Mouse (Mus musculus) E14TG2a.4 (cell line): Measurements from ENCODE around the gene Fam166a.
A peak's percentile ranks its signal among the peaks of the same experiment; 100 is the strongest.

Experiments used
- H3K27me3 ChIP-seq: 2 replicates; pipeline ENCODE4 v1.6.1; 2014; ENCODE audit warnings: low read length, control low read depth; ENCODE audit not compliant: insufficient read depth
- H3K36me3 ChIP-seq: 2 replicates; pipeline ENCODE4 v1.6.1; 2014; ENCODE audit warnings: low read length, control low read depth; ENCODE audit not compliant: insufficient read depth
- H3K4me1 ChIP-seq: replicated peaks from 2 replicates; pipeline ENCODE4 v1.6.1; 2014; ENCODE audit warnings: low read depth, low read length, control low read depth
- H3K4me3 ChIP-seq: replicated peaks from 2 replicates; pipeline ENCODE4 v1.5.1; 2014; ENCODE audit warnings: mild to moderate bottlenecking, low read length
- H3K9me3 ChIP-seq: 2 replicates; pipeline ENCODE4 v1.6.1; 2014; ENCODE audit warnings: low read length, control low read depth
- CTCF ChIP-seq: conservative IDR thresholded peaks from 2 replicates; pipeline ENCODE4 v1.5.1; 2014; ENCODE audit warnings: low read length
- NANOG ChIP-seq: IDR thresholded peaks from 2 replicates; pipeline ENCODE4 v1.6.1; 2014; ENCODE audit warnings: borderline replicate concordance, low read length, mixed read lengths
- POU5F1 ChIP-seq: IDR thresholded peaks from 2 replicates; pipeline ENCODE4 v1.6.1; 2014; ENCODE audit warnings: low read length, borderline replicate concordance

The Fam166a gene

DNA sequence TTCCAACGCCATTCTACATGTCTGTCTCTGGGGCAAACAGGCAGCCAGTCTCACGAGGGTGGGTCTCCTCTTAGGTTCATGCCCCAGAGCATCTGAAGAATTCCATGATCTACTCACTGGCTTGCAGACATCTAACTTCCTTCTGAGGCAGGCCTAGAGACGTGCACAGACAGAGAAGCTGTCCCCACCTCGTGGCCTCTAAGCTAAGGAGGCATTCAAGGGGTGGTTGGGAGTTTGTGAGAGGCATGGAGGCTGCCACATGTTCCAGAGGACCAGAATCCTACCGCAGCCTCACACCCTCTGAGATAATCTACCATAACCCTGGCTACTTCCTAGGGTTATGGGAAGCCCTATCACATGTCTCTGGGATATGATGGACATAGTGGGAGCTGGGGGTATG, 24.5 kb upstream of the Fam166a start:
- Histone ChIP-seq H3K9me3 (no peaks in the 10 kb centered on the region), H3K4me1 (peaks cover 59% of the 10 kb centered on the region), H3K36me3 (peaks cover 22% of the 10 kb centered on the region), H3K4me3 (peak overlapping the region; percentile 81), H3K27me3 (peaks cover 8% of the 10 kb centered on the region)
- TF ChIP-seq CTCF (no peak), NANOG (no peak), POU5F1 (no peak)

DNA sequence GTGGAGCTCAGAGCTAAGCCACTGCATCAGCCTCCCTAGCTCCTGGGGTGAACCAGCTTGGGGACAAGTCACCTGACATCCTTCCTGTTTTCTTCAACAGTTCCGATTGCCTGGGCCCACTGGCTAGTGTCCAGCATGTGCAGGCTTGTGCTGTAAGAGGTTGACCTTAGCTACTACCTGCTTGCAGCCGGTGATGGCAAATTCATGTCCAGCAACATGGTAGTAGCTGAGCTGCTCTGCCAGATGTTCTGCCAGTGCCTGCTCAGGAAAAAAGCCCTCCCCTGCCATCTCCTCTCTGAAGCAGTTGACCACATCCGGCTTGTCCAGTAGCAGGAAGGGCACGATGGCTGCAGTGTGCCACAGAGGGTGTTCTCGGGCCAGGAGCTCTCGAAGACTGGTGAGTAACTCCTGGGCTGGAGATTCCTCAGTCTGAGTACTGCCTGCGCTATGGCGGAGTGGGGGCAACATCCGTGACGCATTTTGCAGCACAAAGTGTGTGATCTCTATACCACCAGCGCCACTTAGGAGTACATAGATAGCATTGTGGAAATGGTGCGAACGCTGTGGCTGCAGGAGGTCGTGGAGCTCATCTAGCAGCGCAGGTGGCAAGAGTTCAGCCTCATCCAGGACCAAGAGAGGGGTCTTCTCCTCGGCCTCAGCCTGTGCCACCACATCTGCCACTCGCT, 23.9 kb upstream of the Fam166a start:
- Histone ChIP-seq H3K27me3 (peaks cover 8% of the 10 kb centered on the region), H3K4me1 (peaks cover 60% of the 10 kb centered on the region), H3K36me3 (peaks cover 28% of the 10 kb centered on the region), H3K9me3 (no peaks in the 10 kb centered on the region), H3K4me3 (peak overlapping the region; percentile 81)
- TF ChIP-seq POU5F1 (no peak), CTCF (no peak), NANOG (no peak)

DNA sequence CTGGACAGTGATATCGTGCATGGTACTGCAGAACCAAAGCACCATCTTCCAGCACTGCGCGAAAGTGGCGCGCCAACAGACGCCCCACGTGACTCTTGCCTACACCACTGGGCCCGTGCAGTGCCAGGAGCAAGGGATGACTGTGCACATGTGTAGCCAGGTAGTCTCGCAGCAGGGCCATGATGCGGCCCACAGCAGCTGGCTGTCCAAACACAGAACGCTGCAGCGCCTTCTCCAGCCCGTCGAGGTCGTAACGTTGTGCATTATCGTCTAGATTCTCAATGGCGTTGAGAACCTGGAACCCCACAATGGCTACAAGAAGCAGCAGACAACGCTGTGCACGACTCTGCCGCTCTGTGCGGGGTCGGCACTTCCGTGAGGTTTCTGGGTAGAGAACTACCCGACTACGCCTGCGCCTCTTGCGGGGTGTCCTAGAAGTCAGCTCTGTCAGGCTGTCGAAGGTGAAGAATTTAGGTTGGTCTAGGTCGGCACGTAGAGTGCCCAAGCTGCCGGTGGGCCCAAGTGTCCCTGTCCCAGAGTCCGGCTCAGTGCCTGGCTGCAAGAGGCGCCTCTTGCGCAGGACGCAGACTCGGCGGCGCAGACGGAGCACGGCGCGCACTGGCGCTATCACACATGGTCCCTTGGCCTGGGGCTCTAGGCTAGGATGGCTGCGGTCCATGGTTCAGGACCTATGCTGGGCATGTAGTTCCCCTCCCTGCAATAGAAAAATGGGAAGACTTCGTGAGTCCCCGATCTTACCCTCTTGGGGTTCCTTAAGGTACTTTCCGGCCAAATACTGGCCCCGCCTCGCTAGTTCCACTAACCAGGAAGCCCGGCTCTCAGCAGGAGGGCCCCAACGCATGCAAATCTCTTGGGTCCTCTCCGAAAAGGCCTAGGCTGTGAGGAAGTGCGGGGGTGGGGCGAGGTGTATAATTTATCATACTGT, 23.1 kb upstream of the Fam166a start:
- Histone ChIP-seq H3K4me1 (peaks cover 68% of the 10 kb centered on the region), H3K4me3 (peak overlapping the region; percentile 81), H3K36me3 (peaks cover 37% of the 10 kb centered on the region), H3K27me3 (peaks cover 8% of the 10 kb centered on the region), H3K9me3 (no peaks in the 10 kb centered on the region)
- TF ChIP-seq NANOG (no peak), CTCF (no peak), POU5F1 (no peak)

- no peaks in the 10 kb centered on the region for H3K9me3 ChIP-seq
- peaks cover 8% of the 10 kb centered on the region for H3K27me3 ChIP-seq
- H3K36me3 ChIP-seq: peaks cover 46% of the 10 kb centered on the region
- H3K4me3 ChIP-seq: peak within 1 kb of the TSS; percentile 81
- peaks cover 70% of the 10 kb centered on the region for H3K4me1 ChIP-seq
- TF ChIP-seq CTCF (no peak), POU5F1 (no peak), NANOG (no peak)
These were observed 22.2 kb upstream of the Fam166a start, which contains the start of gene Tor4a for GRCm38 (mm10) chr2:25196172-25196954. Gene Tor4a (minus strand): TSS chr2:25196886.

- H3K36me3 ChIP-seq: peaks cover 54% of the 10 kb centered on the region
- no peaks in the 10 kb centered on the region for H3K9me3 ChIP-seq
- H3K4me3 ChIP-seq: peak overlapping the region; percentile 81
- peaks cover 8% of the 10 kb centered on the region for H3K27me3 ChIP-seq
- H3K4me1 ChIP-seq: peaks cover 70% of the 10 kb centered on the region
- TF ChIP-seq NANOG (no peak), POU5F1 (no peak), CTCF (no peak)
These were observed 21.4 kb upstream of the Fam166a start for GRCm38 (mm10) chr2:25197191-25197590.

DNA sequence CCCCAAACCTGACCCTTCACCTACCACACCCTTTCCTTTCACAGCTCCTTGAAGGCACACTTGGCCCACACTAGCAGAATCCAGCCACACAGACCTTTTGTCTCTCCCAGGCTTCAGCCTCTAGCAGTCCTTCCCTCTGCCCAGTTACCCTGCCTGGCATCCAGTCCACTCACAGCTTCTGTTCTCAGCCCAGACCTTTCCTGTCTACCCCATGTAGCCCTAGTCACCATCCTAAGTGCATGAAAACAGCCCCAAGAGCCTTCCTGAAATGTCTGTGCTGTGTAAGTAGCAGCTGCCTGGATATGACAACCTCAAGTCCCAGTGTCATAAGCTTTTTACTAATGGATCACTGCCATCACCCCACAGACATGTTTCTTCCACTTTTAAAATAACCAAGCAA, 20.6 kb upstream of the Fam166a start:
- Histone ChIP-seq H3K27me3 (peaks cover 8% of the 10 kb centered on the region), H3K9me3 (no peaks in the 10 kb centered on the region), H3K4me1 (peaks cover 68% of the 10 kb centered on the region), H3K4me3 (no peak overlapping the region), H3K36me3 (peaks cover 61% of the 10 kb centered on the region)
- TF ChIP-seq CTCF (no peak), NANOG (no peak), POU5F1 (no peak)

GRCm38 (mm10) chr2:25200631-25201030, 17.9 kb upstream of the Fam166a start:
- H3K4me3 ChIP-seq: no peak overlapping the region
- H3K4me1 ChIP-seq: peaks cover 41% of the 10 kb centered on the region
- TF ChIP-seq NANOG (no peak), CTCF (no peak), POU5F1 (no peak)
- no peaks in the 10 kb centered on the region for H3K27me3 ChIP-seq
- no peaks in the 10 kb centered on the region for H3K9me3 ChIP-seq
- peaks cover 77% of the 10 kb centered on the region for H3K36me3 ChIP-seq
